Mouse (Mus musculus): ENCODE measurements around the gene Srpk3. TPM values are rescaled to one million over a fixed set of nuclear protein-coding genes. Genes with fewer than 3 reads are reported as not detected.
A peak's percentile ranks its signal among the peaks of the same experiment; 100 is the strongest.

The Srpk3 gene
- polyA plus RNA-seq, 1 experiment from 2014 or later: 5.4 TPM

- WGBS: 67% methylated on average over 10 of the region's 10 CpGs
- H3K36me3 ChIP-seq: peaks cover 3% of the 10 kb centered on the region
- H3K9ac ChIP-seq: no peak overlapping the region
- 0 out of 2 replicates have a peak, but pooled peaks cover 6% of the 10 kb centered on the region for H3K4me1 ChIP-seq
- ATAC-seq (ENCODE audit: borderline replicate concordance, extremely low read depth, low FRiP score, low TSS enrichment): peak; percentile 74; the same call in 1 of the 2 replicates
- H3K27me3 ChIP-seq: no peaks in the 10 kb centered on the region
- no peak overlapping the region for H3K4me3 ChIP-seq
- H3K27ac ChIP-seq: no peak overlapping the region
- H3K9me3 ChIP-seq: no peaks in the 10 kb centered on the region
- no peak overlapping the region for H3K4me2 ChIP-seq
Observed at GRCm38 (mm10) chrX:73774802-73775483, 738 bp downstream of the Srpk3 start.

- ATAC-seq (ENCODE audit: borderline replicate concordance, extremely low read depth, low FRiP score, low TSS enrichment): no peak
Observed at GRCm38 (mm10) chrX:73782227-73782626, 8.0 kb downstream of the Srpk3 start.

GRCm38 (mm10) chrX:73785666-73786065 lies 11.5 kb downstream of the Srpk3 start:
- Histone ChIP-seq H3K9ac (peak overlapping the region; percentile 62), H3K36me3 (0 out of 2 replicates have a peak, but pooled peaks cover 8% of the 10 kb centered on the region), H3K27ac (peak overlapping the region; percentile 92; the same call in 1 of the 2 replicates), H3K4me2 (peak overlapping the region; percentile 59), H3K4me3 (peak overlapping the region; percentile 66), H3K4me1 (peaks cover 15% of the 10 kb centered on the region), H3K27me3 (no peaks in the 10 kb centered on the region), H3K9me3 (no peaks in the 10 kb centered on the region)
- no peak for ATAC-seq (ENCODE audit: borderline replicate concordance, extremely low read depth, low FRiP score, low TSS enrichment)

More at GRCm38 (mm10) chrX:73782227-73782626, 8.0 kb downstream of the Srpk3 start:
- no peak overlapping the region for H3K9ac ChIP-seq
- H3K4me3 ChIP-seq: no peak overlapping the region
- peaks cover 18% of the 10 kb centered on the region for H3K36me3 ChIP-seq
- peaks cover 7% of the 10 kb centered on the region for H3K4me1 ChIP-seq
- no peak overlapping the region for H3K4me2 ChIP-seq
- no peak overlapping the region for H3K27ac ChIP-seq
- H3K9me3 ChIP-seq: no peaks in the 10 kb centered on the region
- H3K27me3 ChIP-seq: no peaks in the 10 kb centered on the region
- WGBS: 94% methylated on average over 3 of the region's 3 CpGs

GRCm38 (mm10) chrX:73786364-73787224 lies 12.4 kb downstream of the Srpk3 start, which contains the start of the genes Idh3g and Ssr4:
Idh3g (minus strand) TSS chrX:73786897.
Ssr4 (plus strand) TSS chrX:73787028.
- Histone ChIP-seq H3K27me3 (no peaks in the 10 kb centered on the region), H3K4me1 (peaks cover 15% of the 10 kb centered on the region), H3K4me3 (peak within 1 kb of the TSS; percentile 66), H3K36me3 (no peaks in the 10 kb centered on the region), H3K9me3 (no peaks in the 10 kb centered on the region), H3K27ac (peak within 1 kb of the TSS; percentile 92), H3K9ac (peak within 1 kb of the TSS; percentile 72), H3K4me2 (peak within 1 kb of the TSS; percentile 59)
- 10% methylated on average over 43 of the region's 52 CpGs for WGBS
- ATAC-seq (ENCODE audit: borderline replicate concordance, extremely low read depth, low FRiP score, low TSS enrichment): peak; percentile 97

- H3K4me2 ChIP-seq: peak overlapping the region; percentile 59
- WGBS: 23% methylated on average over 22 of the region's 22 CpGs
Observed at GRCm38 (mm10) chrX:73787225-73787558, 13.0 kb downstream of the Srpk3 start.

GRCm38 (mm10) chrX:73788501-73788900 lies 14.3 kb downstream of the Srpk3 start:
- Histone ChIP-seq H3K27me3 (no peaks in the 10 kb centered on the region), H3K9ac (no peak overlapping the region; the same call in 1 of the 2 replicates), H3K36me3 (no peaks in the 10 kb centered on the region), H3K4me2 (peak overlapping the region; percentile 59), H3K4me1 (peaks cover 15% of the 10 kb centered on the region), H3K27ac (no peak overlapping the region), H3K4me3 (peak overlapping the region; percentile 66), H3K9me3 (no peaks in the 10 kb centered on the region)
- ATAC-seq (ENCODE audit: borderline replicate concordance, extremely low read depth, low FRiP score, low TSS enrichment): no peak
- 78% methylated on average over 1 of the region's 1 CpGs for WGBS

More at GRCm38 (mm10) chrX:73787225-73787558, 13.0 kb downstream of the Srpk3 start:
- Histone ChIP-seq H3K36me3 (no peaks in the 10 kb centered on the region), H3K9me3 (no peaks in the 10 kb centered on the region), H3K27me3 (no peaks in the 10 kb centered on the region), H3K27ac (peak overlapping the region; percentile 92), H3K9ac (peak overlapping the region; percentile 72), H3K4me3 (peak overlapping the region; percentile 66), H3K4me1 (peaks cover 15% of the 10 kb centered on the region)
- peak; percentile 55; the same call in 1 of the 2 replicates for ATAC-seq (ENCODE audit: borderline replicate concordance, extremely low read depth, low FRiP score, low TSS enrichment)

- Histone ChIP-seq H3K9me3 (no peaks in the 10 kb centered on the region), H3K4me3 (no peak overlapping the region), H3K36me3 (no peaks in the 10 kb centered on the region), H3K27ac (no peak overlapping the region), H3K4me1 (peaks cover 6% of the 10 kb centered on the region; the same call in 1 of the 2 replicates), H3K9ac (no peak overlapping the region), H3K4me2 (no peak overlapping the region), H3K27me3 (no peaks in the 10 kb centered on the region)
- ATAC-seq (ENCODE audit: borderline replicate concordance, extremely low read depth, low FRiP score, low TSS enrichment): no peak
Observed at GRCm38 (mm10) chrX:73793039-73793438, 18.8 kb downstream of the Srpk3 start.

GRCm38 (mm10) chrX:73793505-73793904 lies 19.3 kb downstream of the Srpk3 start:
- Histone ChIP-seq H3K27ac (no peak overlapping the region), H3K36me3 (no peaks in the 10 kb centered on the region), H3K4me1 (peaks cover 1% of the 10 kb centered on the region; the same call in 1 of the 2 replicates), H3K9me3 (no peaks in the 10 kb centered on the region), H3K27me3 (no peaks in the 10 kb centered on the region), H3K9ac (no peak overlapping the region), H3K4me3 (no peak overlapping the region), H3K4me2 (no peak overlapping the region)
- WGBS: no CpG with 5 or more reads among the region's 1 CpGs
- no peak for ATAC-seq (ENCODE audit: borderline replicate concordance, extremely low read depth, low FRiP score, low TSS enrichment)

- Histone ChIP-seq H3K9ac (no peak overlapping the region), H3K9me3 (no peaks in the 10 kb centered on the region), H3K4me3 (no peak overlapping the region), H3K4me1 (no peaks in the 10 kb centered on the region), H3K27ac (no peak overlapping the region), H3K27me3 (no peaks in the 10 kb centered on the region), H3K36me3 (no peaks in the 10 kb centered on the region), H3K4me2 (no peak overlapping the region)
- ATAC-seq (ENCODE audit: borderline replicate concordance, extremely low read depth, low FRiP score, low TSS enrichment): no peak
- 74% methylated on average over 2 of the region's 2 CpGs for WGBS
Observed at GRCm38 (mm10) chrX:73797511-73797910, 23.3 kb downstream of the Srpk3 start.

- Histone ChIP-seq H3K36me3 (no peaks in the 10 kb centered on the region), H3K27me3 (no peaks in the 10 kb centered on the region), H3K27ac (no peak overlapping the region), H3K4me1 (no peaks in the 10 kb centered on the region), H3K4me2 (no peak overlapping the region), H3K4me3 (no peak overlapping the region), H3K9me3 (no peaks in the 10 kb centered on the region), H3K9ac (no peak overlapping the region)
- 38% methylated on average over 9 of the region's 9 CpGs for WGBS
- peak; percentile 66; the same call in 1 of the 2 replicates for ATAC-seq (ENCODE audit: borderline replicate concordance, extremely low read depth, low FRiP score, low TSS enrichment)
Observed at GRCm38 (mm10) chrX:73798502-73798901, 24.3 kb downstream of the Srpk3 start.

GRCm38 (mm10) chrX:73805814-73806213 lies 31.6 kb downstream of the Srpk3 start:
- ATAC-seq (ENCODE audit: borderline replicate concordance, extremely low read depth, low FRiP score, low TSS enrichment): no peak
- Histone ChIP-seq H3K4me1 (no peaks in the 10 kb centered on the region), H3K36me3 (no peaks in the 10 kb centered on the region)

GRCm38 (mm10) chrX:73815072-73815471 lies 40.9 kb downstream of the Srpk3 start:
- H3K27ac ChIP-seq: no peak overlapping the region
- H3K36me3 ChIP-seq: no peaks in the 10 kb centered on the region
- 19% methylated on average over 14 of the region's 14 CpGs for WGBS
- ATAC-seq (ENCODE audit: borderline replicate concordance, extremely low read depth, low FRiP score, low TSS enrichment): no peak; the same call in 1 of the 2 replicates
- H3K9me3 ChIP-seq: no peaks in the 10 kb centered on the region
- no peaks in the 10 kb centered on the region for H3K27me3 ChIP-seq
- peak overlapping the region; percentile 30 for H3K4me3 ChIP-seq
- peak overlapping the region; percentile 32; the same call in 1 of the 2 replicates for H3K9ac ChIP-seq
- peak overlapping the region; percentile 53 for H3K4me2 ChIP-seq
- no peaks in the 10 kb centered on the region for H3K4me1 ChIP-seq

More at GRCm38 (mm10) chrX:73805814-73806213, 31.6 kb downstream of the Srpk3 start:
- H3K9me3 ChIP-seq: no peaks in the 10 kb centered on the region
- no peak overlapping the region for H3K9ac ChIP-seq
- H3K27ac ChIP-seq: no peak overlapping the region
- H3K4me2 ChIP-seq: no peak overlapping the region
- 43% methylated on average over 1 of the region's 1 CpGs for WGBS
- H3K27me3 ChIP-seq: no peaks in the 10 kb centered on the region
- H3K4me3 ChIP-seq: no peak overlapping the region

Data from lung, embryonic 15.5 days (tissue).